Mouse (Mus musculus): ENCODE measurements at regions not wholly inside any gene's neighbourhood (a gene's known extent, or its start where the extent isn't known, plus 50 kb on each side); places are given as distances from the start of the nearest gene placed in this dataset.

GRCm38 (mm10) chr3:41285336-41285735 lies 202.5 kb upstream of the Pgrmc2 start:
- TF ChIP-seq CTCF (IDR thresholded peaks at IDR 0.05; ENCODE audit: extremely low read depth, insufficient read depth, insufficient read length, insufficient replicate concordance) = no peak
- no peak for TF ChIP-seq POLR2A (IDR thresholded peaks at IDR 0.05; ENCODE audit: low read depth, low read length)
